Mouse (Mus musculus): Measurements from ENCODE around the gene Retreg1.

DNA sequence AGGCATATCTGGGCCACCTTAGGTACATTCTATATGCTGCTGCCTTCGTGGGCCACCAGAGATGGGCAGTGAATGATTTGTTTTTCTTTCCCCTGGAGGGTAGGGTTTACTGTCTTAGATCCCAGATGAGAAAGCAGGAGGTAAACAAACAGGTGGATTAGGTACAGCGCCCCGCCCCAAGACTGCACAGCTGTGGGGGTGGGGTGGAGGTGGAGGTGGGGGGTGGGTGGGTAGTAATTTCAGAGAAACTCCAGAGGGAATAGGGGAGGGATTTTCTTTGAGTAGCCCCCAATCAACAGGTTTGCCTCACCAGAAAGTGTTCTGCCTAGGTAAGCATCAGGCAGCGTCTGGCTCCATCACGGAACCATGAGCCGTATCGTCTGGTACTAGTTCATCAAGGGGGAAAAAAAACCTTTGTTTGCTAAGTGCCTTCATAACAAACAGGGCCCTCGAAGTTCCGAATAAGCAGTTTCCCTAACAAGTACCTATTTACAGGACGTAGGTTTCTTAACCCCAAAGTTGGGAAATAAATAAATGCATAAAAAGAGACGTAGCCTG is 1.1 kb downstream of the Retreg1 start:
- TF ChIP-seq USF1 (IDR thresholded peaks at IDR 0.05; ENCODE audit: low read depth) = no peak
- no peak for TF ChIP-seq E2F4 (IDR thresholded peaks at IDR 0.05; ENCODE audit: insufficient read depth)
- no peak for TF ChIP-seq POLR2A (IDR thresholded peaks at IDR 0.05; ENCODE audit: insufficient read length, low read depth)
- TF ChIP-seq SRF (IDR thresholded peaks at IDR 0.05; ENCODE audit: control insufficient read depth, insufficient read length, low read depth) = no peak
- no peak for TF ChIP-seq MYOG (IDR thresholded peaks at IDR 0.05; ENCODE audit: control insufficient read depth in 1 of 3, insufficient read depth in 1 of 3, insufficient read length in 2 of 3, low read depth in 2 of 3)
- TF ChIP-seq POLR2AphosphoS2 (IDR thresholded peaks at IDR 0.05; ENCODE audit: insufficient read length, low read depth) = no peak

All from myocyte (in vitro differentiated cells).